Mouse (Mus musculus) layer of hippocampus, adult 6 months (tissue): ENCODE measurements around the gene Capn7. TPM values are rescaled to one million over a fixed set of nuclear protein-coding genes. Genes with fewer than 3 reads are reported as not detected.

Source experiments
- long read RNA-seq, 2 experiments: library from polyadenylated mRNA; unstranded; transcript quantifications; one replicate each; pipeline ENCODE4 v2.0.0; 2019 to 2020
- polyA plus RNA-seq: library from polyadenylated mRNA; unstranded; fragments of <200 nt; fragmentation: Nextera tagmentation; gene quantifications from 2 replicates; pipeline ENCODE4 v1.2.3, GENCODE M21; 2021

Capn7 gene
- 13.8 and 15.4 TPM in 2 replicates for polyA plus RNA-seq
- long read RNA-seq, experiment 1, transcript Capn7-201 (21 exons, 3,648 nt) = major isoform, 9 of 32 reads
- long read RNA-seq, experiment 1, partial matches to known transcripts = 16 of 32 reads
- long read RNA-seq, experiment 1, other reads (novel, unspliced or antisense) = 7 of 32 reads
- long read RNA-seq, experiment 2, transcript Capn7-201 (21 exons, 3,648 nt) = major isoform, 154 of 192 reads
- long read RNA-seq, experiment 2, partial matches to known transcripts = 5 of 192 reads
- long read RNA-seq, experiment 2, other reads (novel, unspliced or antisense) = 33 of 192 reads

DNA sequence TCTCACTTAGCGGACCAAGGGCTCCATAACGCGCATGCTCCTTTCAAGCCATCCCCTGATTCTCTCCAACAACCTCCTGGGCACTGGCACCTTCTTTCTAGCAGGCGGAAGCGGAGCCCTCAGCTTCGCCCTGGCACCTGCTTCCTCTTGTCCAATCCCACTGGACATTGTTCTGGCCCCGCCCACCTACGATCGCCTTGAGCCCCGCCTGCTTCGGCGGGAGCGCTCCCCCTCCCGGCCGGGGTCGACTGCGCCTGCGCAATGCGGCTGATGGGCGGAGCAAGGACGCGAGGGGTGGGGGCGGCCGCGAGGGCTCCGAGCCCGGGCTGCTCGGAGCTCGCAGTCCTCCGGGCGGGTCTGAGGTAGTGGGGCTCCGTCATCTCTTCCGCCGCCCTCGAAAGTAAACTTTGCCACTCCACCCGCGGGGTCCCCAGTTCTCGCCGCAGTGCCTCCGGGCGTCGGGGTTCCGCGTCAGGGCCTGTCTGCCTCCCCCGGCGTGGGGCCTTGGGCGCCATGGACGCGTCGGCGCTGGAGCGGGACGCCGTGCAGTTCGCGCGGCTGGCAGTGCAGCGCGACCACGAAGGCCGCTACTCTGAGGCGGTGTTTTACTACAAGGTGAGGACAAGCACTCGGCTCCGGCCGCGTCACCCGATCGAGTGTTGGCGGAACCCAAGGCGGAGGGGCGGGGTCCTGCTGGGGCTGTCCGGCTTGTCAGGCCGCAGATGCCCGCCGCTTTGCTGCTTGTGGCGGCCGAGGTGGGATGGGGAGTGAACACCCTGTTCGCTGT is at the start of gene Capn7:
Capn7 (plus strand) TSS at position 270 of the 787 bp plus-strand sequence.

GRCm38 (mm10) chr14:31323849-31324792 is 12.3 kb upstream of the Capn7 start, which contains the start of gene Dnah1:
TSS of gene Dnah1 (minus strand) at chr14:31323896.

Other genes starting within 250 kb of the Capn7 start
- 136 and 163 TPM in 2 replicates for gene Smim4, start 207.7 kb upstream of the Capn7 start, polyA plus RNA-seq
- gene Nt5dc2, start 205.6 kb upstream of the Capn7 start, polyA plus RNA-seq = 23.3 and 23.4 TPM in 2 replicates
- 6.7 and 8.1 TPM in 2 replicates for gene Stab1, start 168.0 kb upstream of the Capn7 start, polyA plus RNA-seq
- gene Tnnc1, start 128.3 kb upstream of the Capn7 start, polyA plus RNA-seq = 2.8 and 5.2 TPM in 2 replicates
- 170 and 174 TPM in 2 replicates for gene Nisch, start 119.7 kb upstream of the Capn7 start, polyA plus RNA-seq
- gene Sema3g, start 118.8 kb upstream of the Capn7 start, polyA plus RNA-seq = 0.06 and 0.13 TPM in 2 replicates
- gene Phf7, start 85.3 kb upstream of the Capn7 start, polyA plus RNA-seq = 3.5 and 4.3 TPM in 2 replicates
- 66.7 and 67.4 TPM in 2 replicates for gene Bap1, start 85.2 kb upstream of the Capn7 start, polyA plus RNA-seq
- gene Dnah1, start 12.7 kb upstream of the Capn7 start, polyA plus RNA-seq = 3.5 and 4.3 TPM in 2 replicates
- 33.9 and 42.8 TPM in 2 replicates for gene Sh3bp5, start 99.4 kb downstream of the Capn7 start, polyA plus RNA-seq
- 3.3 and 3.7 TPM in 2 replicates for gene Eaf1, start 157.8 kb downstream of the Capn7 start, polyA plus RNA-seq
- gene Mettl6, start 158.4 kb downstream of the Capn7 start, polyA plus RNA-seq = 11.0 and 13.7 TPM in 2 replicates